Mouse (Mus musculus) cerebellum, adult 2 months (tissue): ENCODE data around the gene Siglecg.
A peak's percentile ranks its signal among the peaks of the same experiment; 100 is the strongest.

Experiments
- CTCF ChIP-seq: fragments of 200-500 bp; IDR thresholded peaks from 2 replicates; pipeline ENCODE4 v1.5.1; 2011; ENCODE audit warnings: low read depth, mild to moderate bottlenecking, control low read depth, low read length, moderate library complexity, borderline replicate concordance; ENCODE audit not compliant: insufficient read depth
- POLR2A ChIP-seq: fragments of 200-500 bp; IDR thresholded peaks from 2 replicates; pipeline ENCODE4 v1.6.1; 2011; ENCODE audit warnings: low read length, control low read depth, borderline replicate concordance; ENCODE audit not compliant: insufficient read depth

- TF ChIP-seq CTCF (no peak), POLR2A (peak; percentile 88)
Measured at GRCm38 (mm10) chr7:43443917-43444293, 35.9 kb downstream of the Siglecg start, which contains the start of the genes Etfb and Gm45233.
